ENCODE assay signal across 10 mouse cellular contexts in genomic region chr2:65940351-65940750, GRCm38 (mm10).
DNase-seq lines count a peak whose midpoint lies in the region; ATAC-seq and TF ChIP-seq lines count a peak whose summit lies in the region.
"Had no signal": no experiment of that assay in that cellular context is flagged by ENCODE, and none has a peak within 500 bp of the region (broad histone marks: within the 10 kb centered on the region; RNA-seq: fewer than 3 reads in every experiment).

No protein-coding gene starts in this region.

- no peaks in the 10 kb centered on the region for H3K9me3 ChIP-seq in limb, embryonic 13.5 days
- no peaks in the 10 kb centered on the region for H3K9me3 ChIP-seq in limb, embryonic 10.5 days (replicated peaks)

- no peaks in the 10 kb centered on the region for H3K36me3 ChIP-seq in limb, embryonic 13.5 days
- H3K36me3 ChIP-seq in limb, embryonic 10.5 days: no peaks in the 10 kb centered on the region

- no peak for ATAC-seq in limb, embryonic 13.5 days (ENCODE audit: low FRiP score, low read depth)

- H3K9ac ChIP-seq in limb, embryonic 13.5 days: no peak overlapping the region

- no peak for DNase-seq in gastrocnemius, adult 2 months
- DNase-seq in gastrocnemius, postnatal 25 days: no peak
- no peak for DNase-seq in limb, embryonic 10.5 days (ENCODE audit: low spot score)
- peak; percentile 92 for DNase-seq in brain, adult 2 months (ENCODE audit: low read depth, low spot score)
- peak; percentile 60 for DNase-seq in gonadal fat pad, adult 2 months (ENCODE audit: low read depth)
- no peak for DNase-seq in T-cell, adult 2 months (ENCODE audit: low spot score)
- DNase-seq in gastrocnemius, postnatal 36 days: no peak
- DNase-seq: heart, adult 11 months had no signal

- peak overlapping the region; percentile 59 for H3K4me3 ChIP-seq in gastrocnemius, adult 2 months
- H3K4me3 ChIP-seq in limb, embryonic 13.5 days: no peak overlapping the region
- no peak overlapping the region for H3K4me3 ChIP-seq in limb, embryonic 10.5 days

- no peaks in the 10 kb centered on the region for H3K27me3 ChIP-seq in limb, embryonic 13.5 days
- no peaks in the 10 kb centered on the region for H3K27me3 ChIP-seq in limb, embryonic 10.5 days (ENCODE audit: low read depth, poor library complexity, severe bottlenecking)

- no peak for TF ChIP-seq CTCF in gastrocnemius, adult 2 months (IDR thresholded peaks at IDR 0.05)

- H3K27ac ChIP-seq in gastrocnemius, adult 2 months: no peak overlapping the region
- no peak overlapping the region; the same call in 1 of the 2 replicates for H3K27ac ChIP-seq in limb, embryonic 13.5 days
- no peak overlapping the region for H3K27ac ChIP-seq in limb, embryonic 10.5 days
- H3K27ac ChIP-seq: macrophage had no signal

- peaks cover 17% of the 10 kb centered on the region; the same call in 1 of the 2 replicates for H3K4me1 ChIP-seq in limb, embryonic 13.5 days
- H3K4me1 ChIP-seq in limb, embryonic 10.5 days: peaks cover 21% of the 10 kb centered on the region

- intact Hi-C loops in gastrocnemius, adult 2 months (cut with DNase I): no loop called here
- intact Hi-C loops in gastrocnemius, postnatal 36 days (cut with DNase I): no loop called here

- WGBS in limb, embryonic 13.5 days: 64% methylated on average over 5 of the region's 5 CpGs
- WGBS in limb, embryonic 10.5 days: 93% methylated on average over 5 of the region's 5 CpGs

- H3K4me2 ChIP-seq in limb, embryonic 13.5 days (replicated peaks): peak overlapping the region; percentile 7; the same call in 1 of the 2 replicates

Comparison
In these comparisons a context has a peak if more than half of its experiments do, and no peak if none do; other contexts are left out.
1. DNase-seq: peak in brain, adult 2 months (single experiment) and gonadal fat pad, adult 2 months (single experiment); none in gastrocnemius, adult 2 months (single experiment), gastrocnemius, postnatal 25 days (single experiment), limb, embryonic 10.5 days (single experiment), T-cell, adult 2 months (single experiment) and gastrocnemius, postnatal 36 days (0 of 2).